Mouse (Mus musculus) embryonic fibroblast, embryonic 13.5 days (primary cell): ENCODE data around the gene Ssh1.

Experiments
- CTCF ChIP-seq: IDR thresholded peaks from 2 replicates; pipeline ENCODE4 v1.5.1; 2011; ENCODE audit warnings: mild to moderate bottlenecking, control low read depth, low read length, moderate library complexity, borderline replicate concordance; ENCODE audit not compliant: insufficient read depth
- POLR2A ChIP-seq: IDR thresholded peaks from 2 replicates; pipeline ENCODE4 v1.6.1; 2011; ENCODE audit warnings: low read depth, mild to moderate bottlenecking, control low read depth, low read length, moderate library complexity

GRCm38 (mm10) chr5:113984025-113984740, 9.5 kb downstream of the Ssh1 start:
- TF ChIP-seq CTCF (no peak), POLR2A (no peak)
